Mouse (Mus musculus) embryonic facial prominence, embryonic 13.5 days (tissue): ENCODE results near the gene Wrb. TPM values are rescaled to one million over a fixed set of nuclear protein-coding genes. Genes with fewer than 3 reads are reported as not detected.
A peak's percentile ranks its signal among the peaks of the same experiment; 100 is the strongest.
"Not testable (repeated sequence)": the region's sequence is repeated elsewhere in the genome, so short reads cannot be mapped to it uniquely, and the experiment has no call there.

ENCODE experiments used
- ATAC-seq: fragments of 200-750 bp; cut with Nextera tagmentation; 2 replicates; pipeline ENCODE4 v1.8.0; 2017; ENCODE audit warnings: low read depth; ENCODE audit not compliant: insufficient number of reproducible peaks, insufficient read depth, low FRiP score, low TSS enrichment
- H3K27ac ChIP-seq: fragments of 300-500 bp; sonication (generic); 2 replicates; pipeline ENCODE4 v1.5.1; 2015; ENCODE audit warnings: moderate library complexity, mild to moderate bottlenecking, inconsistent platforms
- H3K27me3 ChIP-seq: fragments of 300-500 bp; sonication (generic); 2 replicates; pipeline ENCODE4 v1.6.1; 2015; ENCODE audit warnings: mild to moderate bottlenecking, inconsistent platforms
- H3K36me3 ChIP-seq: fragments of 300-500 bp; sonication (generic); 2 replicates; pipeline ENCODE4 v1.6.1; 2015; ENCODE audit warnings: mild to moderate bottlenecking, inconsistent platforms
- H3K4me1 ChIP-seq: fragments of 300-500 bp; sonication (generic); 2 replicates; pipeline ENCODE4 v1.6.1; 2015; ENCODE audit warnings: inconsistent platforms
- H3K4me2 ChIP-seq: fragments of 300-500 bp; sonication (generic); 2 replicates; pipeline ENCODE4 v1.6.1; 2015; ENCODE audit warnings: moderate library complexity, mild to moderate bottlenecking, inconsistent platforms
- H3K4me3 ChIP-seq: fragments of 300-500 bp; sonication (generic); 2 replicates; pipeline ENCODE4 v1.5.1; 2015; ENCODE audit warnings: mild to moderate bottlenecking, inconsistent platforms
- H3K9ac ChIP-seq: fragments of 300-500 bp; sonication (generic); 2 replicates; pipeline ENCODE4 v1.6.1; 2015; ENCODE audit warnings: mild to moderate bottlenecking, inconsistent platforms
- H3K9me3 ChIP-seq: fragments of 300-500 bp; sonication (generic); 2 replicates; pipeline ENCODE4 v1.6.1; 2016; ENCODE audit warnings: inconsistent platforms
- WGBS: fragments of 180-500 bp; shearing (Covaris S2); methylation state at CpG from one replicate; pipeline ENCODE4 v1.1.7; 2015; ENCODE audit warnings: mixed read lengths; 5-methylcytosine and 5-hydroxymethylcytosine counted together
- polyA plus RNA-seq: library from polyadenylated mRNA; unstranded; fragments of >200 nt; fragmentation: Nextera tagmentation; extraction: Ambion mirVana; gene quantifications from 2 replicates; pipeline ENCODE4 v1.2.1, GENCODE M21; 2015

Wrb gene
- polyA plus RNA-seq, 1 experiment from 2014 or later: 59.9 TPM

- H3K4me3 ChIP-seq: peak within 1 kb of the TSS; percentile 90
- peak within 1 kb of the TSS; percentile 97 for H3K27ac ChIP-seq
- H3K9me3 ChIP-seq: no peaks in the 10 kb centered on the region
- peak; percentile 98 for ATAC-seq
- H3K27me3 ChIP-seq: no peaks in the 10 kb centered on the region
- peaks cover 39% of the 10 kb centered on the region for H3K36me3 ChIP-seq
- H3K4me1 ChIP-seq: peaks cover 33% of the 10 kb centered on the region
- H3K9ac ChIP-seq: peak within 1 kb of the TSS; percentile 98
- peak within 1 kb of the TSS; percentile 84 for H3K4me2 ChIP-seq
- under 1% methylated on average over 47 of the region's 72 CpGs for WGBS
Measured at GRCm38 (mm10) chr16:96127657-96128344, 17.4 kb upstream of the Wrb start, which contains the start of gene Hmgn1. Hmgn1 (minus strand) TSS chr16:96127729.

DNA sequence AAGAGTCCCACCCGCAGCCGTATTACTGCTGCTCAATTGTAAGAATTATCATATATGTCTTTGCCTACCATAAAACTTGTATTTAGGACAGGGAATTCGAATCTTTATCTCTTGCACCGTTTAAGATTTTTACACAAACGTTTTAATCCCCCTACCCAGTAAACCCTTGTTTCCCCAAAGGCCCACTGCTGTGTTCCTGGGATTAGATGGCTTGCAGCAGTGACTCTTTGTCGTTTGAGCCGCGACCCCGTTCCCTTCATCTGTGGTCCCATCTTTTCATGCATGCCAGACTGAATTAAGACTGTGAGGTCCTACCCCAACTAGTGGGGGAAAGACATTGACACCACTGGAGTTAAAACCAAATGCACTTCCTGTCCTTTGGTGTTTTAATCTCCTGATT lies 16.7 kb upstream of the Wrb start:
- H3K27ac ChIP-seq: peak overlapping the region; percentile 97
- H3K4me1 ChIP-seq: peaks cover 33% of the 10 kb centered on the region
- no peaks in the 10 kb centered on the region for H3K27me3 ChIP-seq
- H3K4me3 ChIP-seq: peak overlapping the region; percentile 90
- no peak for ATAC-seq
- H3K4me2 ChIP-seq: peak overlapping the region; percentile 84
- peaks cover 33% of the 10 kb centered on the region for H3K36me3 ChIP-seq
- H3K9me3 ChIP-seq: no peaks in the 10 kb centered on the region
- H3K9ac ChIP-seq: peak overlapping the region; percentile 98
- WGBS: 2% methylated on average over 9 of the region's 9 CpGs

DNA sequence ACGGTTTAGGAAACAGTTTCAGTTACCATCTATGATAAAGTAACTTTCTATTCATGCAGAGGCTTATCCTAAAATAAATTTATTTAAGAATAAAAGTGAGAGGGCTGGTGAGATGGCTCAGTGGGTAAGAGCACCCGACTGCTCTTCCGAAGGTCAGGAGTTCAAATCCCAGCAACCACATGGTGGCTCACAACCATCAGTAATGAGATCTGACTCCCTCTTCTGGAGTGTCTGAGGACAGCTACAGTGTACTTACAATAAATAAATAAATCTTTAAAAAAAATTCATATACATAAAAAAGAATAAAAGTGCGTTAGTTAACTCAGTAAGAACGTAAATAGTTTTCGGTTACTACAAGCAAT lies 478 bp upstream of the Wrb start:
- not testable (repeated sequence) for H3K27ac ChIP-seq, H3K36me3 ChIP-seq, H3K27me3 ChIP-seq, ATAC-seq, H3K9me3 ChIP-seq, H3K9ac ChIP-seq
- WGBS: 25% methylated on average over 6 of the region's 6 CpGs
- Histone ChIP-seq H3K4me2 (peak overlapping the region; percentile 80), H3K4me1 (peaks cover 28% of the 10 kb centered on the region), H3K4me3 (peak overlapping the region; percentile 85)

GRCm38 (mm10) chr16:96145814-96146213 lies 607 bp downstream of the Wrb start:
- WGBS: 1% methylated on average over 5 of the region's 5 CpGs
- no peaks in the 10 kb centered on the region for H3K36me3 ChIP-seq
- ATAC-seq: no peak
- peak overlapping the region; percentile 78 for H3K9ac ChIP-seq
- peaks cover 4% of the 10 kb centered on the region for H3K9me3 ChIP-seq
- peak overlapping the region; percentile 55 for H3K27ac ChIP-seq
- H3K4me3 ChIP-seq: peak overlapping the region; percentile 85
- no peaks in the 10 kb centered on the region for H3K27me3 ChIP-seq
- peak overlapping the region; percentile 80 for H3K4me2 ChIP-seq
- H3K4me1 ChIP-seq: peaks cover 28% of the 10 kb centered on the region

GRCm38 (mm10) chr16:96148834-96149233 lies 3.6 kb downstream of the Wrb start:
- Histone ChIP-seq H3K27me3 (no peaks in the 10 kb centered on the region), H3K4me1 (peaks cover 28% of the 10 kb centered on the region), H3K27ac (peak overlapping the region; percentile 34), H3K36me3 (peaks cover 9% of the 10 kb centered on the region), H3K4me3 (no peak overlapping the region), H3K9ac (0 out of 2 replicates have a peak overlapping the region, but pooled peaks have one; percentile 8), H3K9me3 (no peaks in the 10 kb centered on the region), H3K4me2 (no peak overlapping the region)
- ATAC-seq: no peak
- 72% methylated on average over 6 of the region's 6 CpGs for WGBS

DNA sequence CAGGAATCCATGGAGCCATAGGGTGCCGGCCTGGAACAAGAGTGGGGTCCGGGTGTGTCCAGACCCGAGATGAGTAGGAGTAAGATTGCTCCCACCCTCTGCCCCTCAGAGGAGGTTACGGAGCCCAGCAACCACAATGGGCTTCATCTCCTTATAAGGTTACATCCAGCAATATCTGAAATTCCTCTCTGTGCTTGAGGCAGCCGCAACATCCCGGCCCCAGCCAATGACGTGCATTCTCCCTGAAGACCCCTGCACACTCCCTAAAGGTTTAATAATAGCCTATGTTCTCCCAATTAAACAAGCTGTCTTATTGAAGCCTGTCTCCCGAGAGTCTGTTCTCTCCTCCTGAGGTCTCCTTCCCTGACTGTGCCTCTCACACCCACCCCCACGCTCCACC lies 4.1 kb downstream of the Wrb start:
- H3K9ac ChIP-seq: 0 out of 2 replicates have a peak overlapping the region, but pooled peaks have one; percentile 8
- peaks cover 13% of the 10 kb centered on the region for H3K36me3 ChIP-seq
- peak overlapping the region; percentile 34 for H3K27ac ChIP-seq
- WGBS: 59% methylated on average over 9 of the region's 9 CpGs
- H3K4me3 ChIP-seq: no peak overlapping the region
- H3K4me1 ChIP-seq: peaks cover 28% of the 10 kb centered on the region
- H3K27me3 ChIP-seq: no peaks in the 10 kb centered on the region
- no peak overlapping the region for H3K4me2 ChIP-seq
- H3K9me3 ChIP-seq: no peaks in the 10 kb centered on the region
- no peak for ATAC-seq

- Histone ChIP-seq H3K27ac (no peak overlapping the region), H3K4me1 (peaks cover 27% of the 10 kb centered on the region), H3K9ac (no peak overlapping the region), H3K4me3 (no peak overlapping the region), H3K9me3 (no peaks in the 10 kb centered on the region), H3K36me3 (peaks cover 24% of the 10 kb centered on the region), H3K27me3 (no peaks in the 10 kb centered on the region), H3K4me2 (no peak overlapping the region)
- 71% methylated on average over 4 of the region's 4 CpGs for WGBS
- ATAC-seq: no peak
Measured at GRCm38 (mm10) chr16:96150995-96151394, 5.8 kb downstream of the Wrb start.

DNA sequence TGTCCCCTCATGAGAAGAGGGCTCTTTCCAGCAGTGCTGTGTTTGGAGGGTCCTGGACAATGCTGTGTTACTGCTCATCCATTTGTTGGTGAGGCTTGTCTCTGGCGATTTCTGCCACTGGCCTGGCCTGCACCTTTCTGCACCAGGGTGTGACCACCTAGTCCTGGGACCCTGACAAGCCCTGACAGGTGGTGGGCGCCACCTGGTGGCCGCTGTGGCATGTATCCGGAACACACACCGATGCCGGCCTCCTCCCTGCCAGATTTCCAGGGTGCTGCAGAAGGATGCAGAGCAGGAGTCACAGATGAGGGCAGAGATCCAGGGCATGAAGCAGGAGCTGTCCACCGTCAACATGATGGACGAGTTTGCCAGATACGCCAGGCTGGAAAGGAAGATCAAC lies 6.3 kb downstream of the Wrb start:
- ATAC-seq: no peak
- Histone ChIP-seq H3K27ac (no peak overlapping the region), H3K4me1 (peaks cover 21% of the 10 kb centered on the region)

GRCm38 (mm10) chr16:96154476-96154875 lies 9.3 kb downstream of the Wrb start:
- 87% methylated on average over 2 of the region's 2 CpGs for WGBS

More for the DNA sequence above, 6.3 kb downstream of the Wrb start:
- Histone ChIP-seq H3K4me2 (no peak overlapping the region), H3K36me3 (peaks cover 24% of the 10 kb centered on the region), H3K27me3 (no peaks in the 10 kb centered on the region), H3K9ac (no peak overlapping the region), H3K9me3 (no peaks in the 10 kb centered on the region), H3K4me3 (no peak overlapping the region)
- 23% methylated on average over 9 of the region's 9 CpGs for WGBS

DNA sequence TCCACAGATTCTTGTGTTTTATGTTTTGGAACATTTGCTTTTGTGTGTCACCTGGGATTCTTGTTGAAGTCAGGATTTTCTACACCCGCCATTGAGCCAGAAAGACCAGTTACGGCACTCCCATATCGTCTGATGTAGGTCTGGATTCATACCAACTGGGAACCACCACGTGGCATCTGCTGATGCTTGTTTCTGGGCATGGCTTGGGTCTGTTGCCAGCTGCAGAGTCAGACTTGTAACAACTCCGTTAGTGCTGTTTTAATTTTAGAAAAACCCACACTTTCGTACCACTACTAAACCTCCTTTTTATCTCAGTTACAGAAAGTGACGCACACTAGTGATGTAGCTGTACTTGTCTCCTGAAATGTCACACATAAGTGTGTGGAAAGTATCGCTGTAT lies 10.8 kb downstream of the Wrb start:
- Histone ChIP-seq H3K9ac (no peak overlapping the region), H3K9me3 (no peaks in the 10 kb centered on the region), H3K4me1 (peaks cover 21% of the 10 kb centered on the region), H3K27ac (0 out of 2 replicates have a peak overlapping the region, but pooled peaks have one; percentile 39), H3K4me2 (no peak overlapping the region), H3K27me3 (no peaks in the 10 kb centered on the region), H3K4me3 (no peak overlapping the region), H3K36me3 (peaks cover 24% of the 10 kb centered on the region)
- ATAC-seq: no peak
- 82% methylated on average over 8 of the region's 8 CpGs for WGBS

More at GRCm38 (mm10) chr16:96154476-96154875, 9.3 kb downstream of the Wrb start:
- H3K4me1 ChIP-seq: peaks cover 15% of the 10 kb centered on the region
- no peak overlapping the region for H3K9ac ChIP-seq
- peaks cover 24% of the 10 kb centered on the region for H3K36me3 ChIP-seq
- no peaks in the 10 kb centered on the region for H3K27me3 ChIP-seq
- no peaks in the 10 kb centered on the region for H3K9me3 ChIP-seq
- no peak overlapping the region for H3K27ac ChIP-seq
- ATAC-seq: no peak
- H3K4me2 ChIP-seq: no peak overlapping the region
- H3K4me3 ChIP-seq: no peak overlapping the region

DNA sequence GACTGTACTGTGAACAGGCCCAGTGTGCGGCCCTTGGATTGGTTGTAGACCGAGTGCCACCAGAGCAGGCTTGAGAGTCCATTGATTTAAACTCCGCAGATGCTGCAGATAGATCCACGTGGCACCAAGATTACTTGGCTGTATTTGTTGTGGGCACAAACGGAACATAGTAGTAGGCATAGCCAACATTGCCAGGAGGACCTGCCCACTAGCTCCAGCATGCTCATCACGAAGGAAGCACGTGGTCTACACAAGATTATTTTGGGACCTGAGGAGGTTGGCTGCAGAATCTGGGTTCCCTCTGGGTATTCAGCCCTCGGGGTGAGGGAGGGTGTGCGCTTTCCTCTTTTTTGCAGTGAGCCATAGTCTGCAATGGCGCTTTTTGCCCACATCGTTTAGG lies 12.0 kb downstream of the Wrb start:
- no peak for ATAC-seq
- no peaks in the 10 kb centered on the region for H3K27me3 ChIP-seq
- H3K9me3 ChIP-seq: no peaks in the 10 kb centered on the region
- H3K4me3 ChIP-seq: no peak overlapping the region
- 93% methylated on average over 11 of the region's 11 CpGs for WGBS
- H3K4me2 ChIP-seq: no peak overlapping the region
- H3K27ac ChIP-seq: no peak overlapping the region
- peaks cover 21% of the 10 kb centered on the region for H3K4me1 ChIP-seq
- no peak overlapping the region for H3K9ac ChIP-seq
- H3K36me3 ChIP-seq: peaks cover 22% of the 10 kb centered on the region

GRCm38 (mm10) chr16:96158511-96159080 lies 13.4 kb downstream of the Wrb start:
- H3K27me3 ChIP-seq: no peaks in the 10 kb centered on the region
- no peak for ATAC-seq
- 52% methylated on average over 12 of the region's 12 CpGs for WGBS
- H3K27ac ChIP-seq: peak overlapping the region; percentile 93
- H3K9me3 ChIP-seq: no peaks in the 10 kb centered on the region
- H3K36me3 ChIP-seq: peaks cover 16% of the 10 kb centered on the region; the same call in 1 of the 2 replicates
- peaks cover 21% of the 10 kb centered on the region for H3K4me1 ChIP-seq
- H3K4me3 ChIP-seq: peak overlapping the region; percentile 60
- H3K4me2 ChIP-seq: peak overlapping the region; percentile 95
- H3K9ac ChIP-seq: peak overlapping the region; percentile 95
